Mouse (Mus musculus): ENCODE results near the gene Cdon.

Cdon gene

DNA sequence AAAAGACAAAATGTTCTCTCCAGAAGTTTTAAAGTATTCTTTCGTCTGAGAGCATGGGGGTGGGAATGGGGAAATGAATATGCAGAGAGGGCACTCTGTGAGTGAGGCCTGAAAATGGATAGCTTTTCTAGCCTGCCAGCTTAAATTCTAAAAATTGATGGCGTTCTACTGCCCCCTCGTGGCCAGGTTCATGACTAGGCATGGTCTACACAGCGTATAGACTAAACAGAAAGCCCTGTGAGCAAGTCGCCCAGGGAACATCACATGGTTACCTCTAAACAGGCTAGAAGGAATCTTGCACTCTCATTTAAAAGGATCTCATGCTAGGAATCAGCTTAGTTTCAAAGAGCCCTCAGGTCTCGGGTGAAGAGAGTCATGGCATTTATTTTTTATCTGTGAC lies 120.6 kb downstream of the Cdon start:
- DNase-seq (ENCODE audit: low spot score in 2 of 2) = peak; percentile 59 to 64

- no peak for DNase-seq (ENCODE audit: low spot score in 2 of 2)
These were observed 121.0 kb downstream of the Cdon start for GRCm38 (mm10) chr9:35541941-35542340.

GRCm38 (mm10) chr9:35543099-35543860 lies 122.4 kb downstream of the Cdon start:
- no peak for DNase-seq (ENCODE audit: low spot score in 2 of 2)

- no peak for DNase-seq (ENCODE audit: low spot score in 2 of 2)
These were observed 123.7 kb downstream of the Cdon start for GRCm38 (mm10) chr9:35544666-35545065.

GRCm38 (mm10) chr9:35545704-35546103 lies 124.8 kb downstream of the Cdon start:
- no peak for DNase-seq (ENCODE audit: low spot score in 2 of 2)

DNA sequence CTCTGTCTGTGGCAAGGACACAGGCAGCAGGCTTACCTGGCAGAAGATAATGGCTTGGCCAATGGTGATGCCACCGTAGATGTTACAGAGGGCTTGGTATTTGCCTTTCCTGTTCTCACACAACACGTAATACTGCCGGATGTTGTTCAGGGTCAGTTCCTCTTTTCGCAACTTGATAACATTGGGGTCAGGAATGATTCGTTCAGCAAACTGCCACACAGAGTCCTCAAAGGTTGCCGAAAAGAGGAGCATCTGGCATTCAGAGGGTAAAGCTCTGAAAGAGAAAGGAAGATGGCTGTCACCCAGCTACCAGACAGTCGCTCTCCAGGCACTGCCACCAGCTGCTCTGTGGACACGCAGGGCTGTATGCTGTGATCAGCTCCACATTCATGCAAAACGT lies 125.8 kb downstream of the Cdon start:
- peak; percentile 59 to 65 for DNase-seq (ENCODE audit: low spot score in 2 of 2)

DNA sequence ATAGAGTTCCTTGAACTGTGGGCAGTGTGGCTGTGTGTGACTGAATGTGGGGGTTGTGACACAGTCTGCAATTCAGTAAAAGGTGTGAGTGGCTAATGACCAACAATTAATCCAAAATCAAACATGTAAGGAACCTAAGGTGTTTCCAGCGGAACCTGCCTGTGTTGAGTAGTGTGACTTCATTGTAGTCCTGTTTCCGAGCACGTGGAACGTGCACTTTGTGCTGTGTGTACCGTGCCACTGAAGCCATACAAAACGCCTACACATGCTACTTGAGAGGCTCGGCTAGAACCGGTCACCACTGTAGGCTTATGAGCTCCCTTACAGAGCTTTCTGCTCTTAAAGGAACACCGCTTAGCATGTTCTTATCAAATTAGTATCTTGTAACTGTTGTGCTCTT lies 127.5 kb downstream of the Cdon start:
- DNase-seq (ENCODE audit: low spot score in 2 of 2) = no peak

DNA sequence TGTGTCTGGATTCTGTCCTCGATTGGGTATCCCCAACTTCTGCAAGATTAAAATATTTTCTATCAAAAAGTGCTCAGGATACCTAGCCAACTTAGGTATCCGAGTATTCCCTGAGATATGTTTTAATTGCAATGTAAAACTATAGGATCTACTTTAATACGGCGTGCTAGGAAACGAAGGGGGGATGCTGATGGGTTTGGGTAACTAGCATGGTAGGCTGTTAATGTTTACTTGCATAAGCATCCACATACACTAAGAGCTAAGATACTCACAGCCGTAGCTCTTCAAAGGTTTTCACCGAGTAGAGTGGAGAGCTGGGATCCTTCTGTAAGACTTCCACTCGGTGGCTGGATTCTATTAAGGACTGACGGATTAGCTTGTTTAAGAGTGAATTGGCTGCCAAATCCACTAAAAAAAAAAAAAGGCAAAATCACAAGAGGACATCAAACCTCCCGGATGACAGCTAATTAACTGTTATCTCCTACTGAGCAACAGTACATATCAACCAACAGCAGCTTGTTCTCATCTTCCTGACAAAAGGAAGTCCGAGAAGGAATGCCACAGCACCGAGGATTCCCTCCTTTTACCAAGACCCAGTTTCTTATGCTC lies 135.7 kb downstream of the Cdon start:
- no peak for DNase-seq (ENCODE audit: low spot score in 2 of 2)
